Mouse (Mus musculus): ENCODE data around the gene Acan. TPM values are rescaled to one million over a fixed set of nuclear protein-coding genes. Genes with fewer than 3 reads are reported as not detected.

Acan gene
- 2.7 and 4.7 TPM in 2 replicates for polyA plus RNA-seq (2015; fragmentation: Nextera tagmentation; extraction: Ambion mirVana)

DNA sequence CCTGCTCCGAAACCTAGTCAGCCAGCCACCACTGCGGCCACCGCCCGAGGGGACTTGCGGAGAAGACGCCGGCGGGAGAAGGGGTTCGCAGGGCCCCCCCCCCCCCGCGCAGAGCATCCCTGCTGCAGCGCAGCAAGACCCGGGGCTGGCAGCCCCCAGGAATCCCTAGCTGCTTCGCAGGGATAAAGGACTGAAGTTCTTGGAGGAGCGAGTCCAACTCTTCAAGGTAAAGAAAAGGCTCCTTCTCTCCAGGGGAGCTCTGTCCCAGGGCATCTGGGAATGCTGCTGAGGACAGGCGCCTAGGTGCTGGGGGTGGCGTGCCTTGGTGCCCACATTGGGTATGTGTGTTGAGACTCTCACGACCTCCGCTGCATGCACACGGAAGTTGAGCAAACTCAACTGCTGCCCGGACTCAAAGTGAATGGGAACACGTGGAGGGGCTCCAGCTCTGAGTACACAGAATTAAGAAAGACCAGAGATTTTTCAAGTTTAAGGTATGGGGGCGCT, at the start of gene Acan:
Gene Acan (plus strand): TSS at position 101 of the 507 bp plus-strand sequence.
- Histone ChIP-seq H3K36me3 (no peaks in the 10 kb centered on the region), H3K9me3 (replicated peaks) (no peaks in the 10 kb centered on the region), H3K4me1 (replicated peaks) (peaks cover 13% of the 10 kb centered on the region), H3K9ac (peak within 1 kb of the TSS; percentile 43; the same call in 1 of the 2 replicates), H3K4me2 (peak within 1 kb of the TSS; percentile 91), H3K27ac (no peak within 1 kb of the TSS), H3K4me3 (peak within 1 kb of the TSS; percentile 52), H3K27me3 (peaks cover 73% of the 10 kb centered on the region)
- no peak for ATAC-seq (replicated peaks; ENCODE audit: insufficient number of reproducible peaks, insufficient read depth, low FRiP score, low read depth)
- 1% methylated on average over 22 of the region's 23 CpGs for WGBS

DNA sequence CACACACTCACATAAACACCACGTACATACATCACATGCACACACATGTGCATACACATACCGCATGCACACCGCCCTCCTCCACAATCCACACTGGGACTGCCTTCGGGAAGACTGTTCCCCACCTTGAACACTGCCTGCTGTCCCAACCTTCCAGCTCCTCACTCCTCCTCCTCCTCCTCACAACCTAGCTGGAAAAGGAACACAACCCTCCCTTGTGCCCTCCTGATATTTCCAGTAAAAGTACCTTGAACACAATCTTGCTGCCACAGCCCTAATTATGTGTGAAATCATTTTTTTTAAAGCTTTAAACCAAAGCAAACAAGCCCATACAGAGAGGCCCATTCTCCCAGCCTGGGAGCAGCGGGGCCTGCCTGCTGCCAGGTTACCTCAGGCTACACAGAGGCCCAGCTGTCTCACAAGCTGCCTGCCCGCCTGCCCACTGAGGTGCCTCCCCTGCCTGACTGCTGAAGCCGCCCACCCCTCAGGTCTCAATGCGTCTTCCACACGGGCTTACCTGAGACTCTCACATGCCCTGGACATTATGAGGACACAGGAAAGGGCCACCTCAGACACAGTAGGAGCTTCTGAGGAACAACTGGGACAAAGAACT, 31.9 kb upstream of the Acan start:
- no peak overlapping the region for H3K4me3 ChIP-seq
- WGBS, result 75% methylated on average over 9 of the region's 9 CpGs
- no peaks in the 10 kb centered on the region for H3K4me1 ChIP-seq (replicated peaks)
- no peak overlapping the region for H3K9ac ChIP-seq
- H3K4me2 ChIP-seq, result no peak overlapping the region
- H3K27ac ChIP-seq, result no peak overlapping the region
- no peaks in the 10 kb centered on the region for H3K27me3 ChIP-seq
- no peak for ATAC-seq (replicated peaks; ENCODE audit: insufficient number of reproducible peaks, insufficient read depth, low FRiP score, low read depth)
- no peaks in the 10 kb centered on the region for H3K9me3 ChIP-seq (replicated peaks)
- H3K36me3 ChIP-seq, result no peaks in the 10 kb centered on the region

DNA sequence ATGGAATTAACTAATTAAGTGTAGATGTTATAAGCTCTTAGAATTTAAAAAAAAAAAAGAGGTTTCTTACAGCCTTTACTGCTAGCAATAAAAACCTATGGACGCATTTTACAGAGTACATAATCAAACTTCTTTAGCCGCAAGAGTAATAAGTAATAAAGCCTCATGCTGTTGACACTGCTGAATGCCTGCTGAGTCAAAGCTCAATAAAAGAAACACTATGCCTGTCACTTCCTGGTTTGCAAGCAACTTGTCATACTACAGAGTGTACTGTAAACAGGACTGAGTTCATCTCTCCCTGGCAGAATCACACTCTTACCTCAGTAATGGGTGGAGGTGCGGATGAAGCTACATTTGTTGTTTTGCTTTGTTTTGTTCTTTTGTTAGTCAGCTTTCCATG, 24.1 kb upstream of the Acan start:
- H3K36me3 ChIP-seq, result no peaks in the 10 kb centered on the region
- peaks cover 7% of the 10 kb centered on the region for H3K4me1 ChIP-seq (replicated peaks)
- H3K27me3 ChIP-seq, result no peaks in the 10 kb centered on the region
- H3K4me3 ChIP-seq, result no peak overlapping the region
- 93% methylated on average over 3 of the region's 3 CpGs for WGBS
- no peaks in the 10 kb centered on the region for H3K9me3 ChIP-seq (replicated peaks)
- no peak overlapping the region for H3K27ac ChIP-seq
- ATAC-seq (replicated peaks; ENCODE audit: insufficient number of reproducible peaks, insufficient read depth, low FRiP score, low read depth), result no peak
- no peak overlapping the region for H3K9ac ChIP-seq
- H3K4me2 ChIP-seq, result no peak overlapping the region

DNA sequence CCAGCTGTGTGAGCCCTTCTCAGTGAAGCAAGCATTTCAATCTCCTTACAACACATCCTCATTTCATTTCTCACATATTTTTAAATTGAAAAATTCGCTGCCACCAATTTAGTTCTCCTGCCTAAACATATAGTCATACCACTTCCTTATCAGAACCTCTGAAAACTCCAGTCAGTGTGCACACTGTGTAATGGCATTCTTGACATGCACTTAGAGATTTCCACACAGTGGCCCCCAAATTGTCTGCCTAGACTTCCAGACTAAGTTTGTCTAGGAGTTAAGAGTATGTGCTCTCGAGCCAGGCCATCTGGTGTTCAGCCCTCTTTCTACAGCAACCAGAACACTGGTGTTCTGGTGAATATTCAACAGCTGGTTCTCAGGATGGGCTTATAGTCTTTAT, 19.5 kb upstream of the Acan start:
- Histone ChIP-seq H3K36me3 (no peaks in the 10 kb centered on the region), H3K27me3 (no peaks in the 10 kb centered on the region), H3K4me1 (replicated peaks) (peaks cover 16% of the 10 kb centered on the region), H3K27ac (peak overlapping the region; percentile 66), H3K9me3 (replicated peaks) (no peaks in the 10 kb centered on the region), H3K9ac (no peak overlapping the region), H3K4me2 (no peak overlapping the region), H3K4me3 (no peak overlapping the region)
- WGBS, result 35% methylated on average over 2 of the region's 2 CpGs
- no peak for ATAC-seq (replicated peaks; ENCODE audit: insufficient number of reproducible peaks, insufficient read depth, low FRiP score, low read depth)

DNA sequence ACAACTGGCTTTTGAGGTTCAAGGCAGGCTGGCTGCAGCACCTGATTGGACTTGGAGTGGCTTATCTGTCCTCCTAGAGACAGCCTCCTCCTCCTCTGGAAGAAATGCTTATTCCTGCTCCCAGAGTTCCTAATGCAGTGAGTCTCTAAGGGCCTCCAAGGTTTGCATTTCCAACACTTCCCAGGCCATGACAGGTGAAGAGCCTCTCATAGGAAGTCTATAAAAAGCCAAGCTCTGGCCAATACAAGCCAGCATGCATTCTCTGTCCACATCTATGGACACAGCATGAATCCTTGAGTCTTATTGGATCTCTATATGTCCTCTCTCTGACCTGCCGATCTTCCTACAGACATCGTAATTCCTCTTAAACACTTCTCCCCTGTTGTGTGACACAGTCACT, 18.8 kb upstream of the Acan start:
- Histone ChIP-seq H3K9me3 (replicated peaks) (no peaks in the 10 kb centered on the region), H3K27ac (peak overlapping the region; percentile 66), H3K4me1 (replicated peaks) (peaks cover 16% of the 10 kb centered on the region), H3K36me3 (no peaks in the 10 kb centered on the region), H3K4me2 (no peak overlapping the region), H3K4me3 (no peak overlapping the region), H3K27me3 (no peaks in the 10 kb centered on the region), H3K9ac (no peak overlapping the region)
- 55% methylated on average over 2 of the region's 2 CpGs for WGBS
- peak; percentile 79 for ATAC-seq (replicated peaks; ENCODE audit: insufficient number of reproducible peaks, insufficient read depth, low FRiP score, low read depth)

DNA sequence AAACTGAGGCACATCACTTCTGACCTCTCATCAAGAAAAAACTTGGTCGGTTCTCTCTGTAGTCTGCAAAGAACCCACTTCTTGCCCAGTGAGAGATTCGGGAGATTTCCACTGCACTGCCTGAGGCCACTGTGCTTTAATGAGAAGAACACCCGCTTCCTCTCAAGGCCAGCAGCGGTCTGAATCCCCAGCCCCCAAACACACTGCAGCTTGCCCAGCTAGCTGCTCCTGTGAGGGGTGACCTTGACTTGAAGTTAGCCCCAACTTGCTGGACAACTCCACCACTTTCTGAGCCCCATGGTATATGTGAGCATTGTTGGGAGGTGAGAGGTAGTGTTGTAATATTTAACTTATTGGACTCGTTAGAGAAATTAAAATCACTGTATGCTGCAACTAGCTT, 1.2 kb upstream of the Acan start:
- no peak for ATAC-seq (replicated peaks; ENCODE audit: insufficient number of reproducible peaks, insufficient read depth, low FRiP score, low read depth)
- peaks cover 13% of the 10 kb centered on the region for H3K4me1 ChIP-seq (replicated peaks)
- H3K27ac ChIP-seq, result no peak overlapping the region
- WGBS, result 36% methylated on average over 5 of the region's 5 CpGs
- peaks cover 72% of the 10 kb centered on the region for H3K27me3 ChIP-seq
- no peaks in the 10 kb centered on the region for H3K36me3 ChIP-seq
- H3K4me3 ChIP-seq, result no peak overlapping the region
- peak overlapping the region; percentile 91; the same call in 1 of the 2 replicates for H3K4me2 ChIP-seq
- no peaks in the 10 kb centered on the region for H3K9me3 ChIP-seq (replicated peaks)
- H3K9ac ChIP-seq, result no peak overlapping the region

DNA sequence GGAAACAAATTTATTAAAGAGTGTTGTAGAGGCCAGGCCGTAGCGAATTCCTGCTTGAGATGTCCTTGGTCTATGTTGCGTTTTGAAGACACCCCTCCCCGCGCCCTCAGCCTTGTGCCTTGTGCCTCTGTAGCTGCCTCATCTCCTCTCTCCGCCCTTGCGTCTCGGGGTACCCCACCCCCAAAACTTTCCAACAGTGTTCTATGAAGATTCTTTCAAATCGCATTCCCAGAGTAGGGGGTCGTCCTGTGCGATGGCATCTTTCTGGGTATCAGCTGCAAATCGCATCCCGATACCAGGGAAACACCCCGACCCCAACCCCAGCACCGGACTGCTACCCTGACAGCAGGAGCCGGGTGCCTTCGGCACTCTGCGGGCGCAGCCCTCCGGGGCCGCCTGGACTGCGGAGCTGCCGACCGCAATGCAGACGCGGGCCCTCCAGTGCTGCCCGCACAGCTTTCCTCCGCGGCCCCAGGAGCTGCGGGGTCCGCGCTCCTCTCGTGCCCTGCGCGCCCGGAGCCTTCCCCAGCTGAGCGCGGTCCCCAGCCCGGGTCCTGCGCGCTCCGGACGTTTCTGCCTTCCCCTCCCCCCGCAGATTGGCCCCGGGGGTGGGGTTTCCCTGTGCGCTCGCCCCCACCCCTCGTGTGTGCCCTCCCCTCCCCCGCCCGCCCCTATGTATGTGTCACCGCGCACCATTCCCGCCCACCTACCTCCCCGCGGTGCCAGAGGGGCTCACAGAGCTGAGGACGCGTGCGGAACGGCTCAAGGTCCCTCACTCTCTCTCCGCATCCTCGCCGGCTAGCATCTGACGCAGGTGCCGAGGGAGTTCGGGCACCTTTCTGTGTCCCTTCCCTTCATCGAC, 531 bp upstream of the Acan start:
- no peaks in the 10 kb centered on the region for H3K9me3 ChIP-seq (replicated peaks)
- H3K4me2 ChIP-seq, result peak overlapping the region; percentile 91
- no peaks in the 10 kb centered on the region for H3K36me3 ChIP-seq
- peaks cover 13% of the 10 kb centered on the region for H3K4me1 ChIP-seq (replicated peaks)
- peaks cover 73% of the 10 kb centered on the region for H3K27me3 ChIP-seq
- no peak for ATAC-seq (replicated peaks; ENCODE audit: insufficient number of reproducible peaks, insufficient read depth, low FRiP score, low read depth)
- H3K27ac ChIP-seq, result no peak overlapping the region
- H3K9ac ChIP-seq, result peak overlapping the region; percentile 43; the same call in 1 of the 2 replicates
- H3K4me3 ChIP-seq, result peak overlapping the region; percentile 52
- WGBS, result 2% methylated on average over 66 of the region's 66 CpGs

DNA sequence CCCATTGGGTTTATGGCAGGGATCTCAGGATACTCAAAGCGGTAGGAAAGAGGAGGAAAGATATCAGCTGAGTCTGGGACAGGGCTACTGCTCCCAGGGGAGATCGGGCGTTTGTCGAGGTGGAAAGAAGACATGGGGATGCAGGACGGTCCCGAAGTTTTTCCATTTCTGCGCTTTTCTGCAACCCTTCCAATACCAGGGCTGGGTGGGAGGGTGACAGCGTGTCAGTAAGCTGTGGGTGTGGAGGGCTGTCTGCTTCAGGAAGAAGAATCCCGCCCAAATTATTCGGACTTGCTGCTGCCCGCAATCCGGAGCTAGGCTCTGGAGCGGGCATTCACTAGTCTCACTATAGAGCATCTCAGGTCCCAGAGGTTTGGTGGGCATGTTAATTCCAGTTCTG, 828 bp downstream of the Acan start:
- Histone ChIP-seq H3K36me3 (no peaks in the 10 kb centered on the region), H3K27me3 (peaks cover 76% of the 10 kb centered on the region), H3K9ac (no peak overlapping the region), H3K4me3 (peak overlapping the region; percentile 5; the same call in 1 of the 2 replicates), H3K9me3 (replicated peaks) (no peaks in the 10 kb centered on the region), H3K4me1 (replicated peaks) (peaks cover 13% of the 10 kb centered on the region), H3K4me2 (peak overlapping the region; percentile 91; the same call in 1 of the 2 replicates), H3K27ac (no peak overlapping the region)
- WGBS, result 20% methylated on average over 13 of the region's 13 CpGs
- ATAC-seq (replicated peaks; ENCODE audit: insufficient number of reproducible peaks, insufficient read depth, low FRiP score, low read depth), result no peak

DNA sequence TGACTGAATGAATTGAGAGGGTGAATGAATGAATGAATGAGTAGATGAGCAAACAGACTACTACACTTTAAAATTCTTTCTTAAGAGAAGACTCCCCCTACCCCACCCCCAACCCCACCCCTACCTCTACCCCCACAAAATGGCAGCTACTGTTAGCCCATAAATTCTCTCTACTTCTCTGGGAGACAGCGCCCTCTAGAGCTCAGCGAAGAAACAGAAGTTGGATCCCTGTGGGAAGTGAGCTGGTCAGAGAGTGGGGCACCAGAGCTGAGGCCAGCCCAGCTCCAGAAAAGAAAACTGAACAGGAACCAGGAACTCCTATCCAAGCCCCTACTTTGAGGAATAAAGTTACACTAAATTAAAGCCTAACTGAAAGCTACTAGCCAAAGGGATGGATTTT, 5.3 kb downstream of the Acan start:
- Histone ChIP-seq H3K9me3 (replicated peaks) (no peaks in the 10 kb centered on the region), H3K4me1 (replicated peaks) (peaks cover under 1% of the 10 kb centered on the region), H3K4me2 (no peak overlapping the region), H3K4me3 (no peak overlapping the region), H3K27ac (no peak overlapping the region), H3K36me3 (no peaks in the 10 kb centered on the region), H3K27me3 (peaks cover 43% of the 10 kb centered on the region), H3K9ac (no peak overlapping the region)
- no peak for ATAC-seq (replicated peaks; ENCODE audit: insufficient number of reproducible peaks, insufficient read depth, low FRiP score, low read depth)
- WGBS, result 13% methylated on average over 2 of the region's 2 CpGs

DNA sequence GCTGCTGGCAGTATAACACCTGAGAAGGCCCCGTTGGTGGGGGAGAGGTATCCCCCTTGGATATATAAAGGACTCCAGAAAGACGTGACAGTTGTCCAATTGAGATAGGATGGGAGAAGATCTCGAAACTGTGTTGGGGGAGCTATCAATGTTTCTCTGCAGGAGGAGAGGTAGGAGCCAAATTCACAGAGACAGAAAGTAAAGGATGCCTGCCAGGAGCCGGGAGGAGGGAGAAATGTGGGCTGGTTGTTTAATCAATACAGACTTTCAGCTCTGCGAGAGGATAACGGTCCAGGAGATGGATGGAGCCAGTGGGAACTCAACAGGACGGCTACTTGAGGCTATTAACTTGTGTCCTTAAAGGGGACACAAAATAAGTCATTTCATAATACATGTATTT, 14.2 kb downstream of the Acan start:
- no peaks in the 10 kb centered on the region for H3K36me3 ChIP-seq
- H3K4me1 ChIP-seq (replicated peaks), result peaks cover 8% of the 10 kb centered on the region; the same call in 1 of the 2 replicates
- H3K9me3 ChIP-seq (replicated peaks), result no peaks in the 10 kb centered on the region
- no peak overlapping the region for H3K4me3 ChIP-seq
- H3K27me3 ChIP-seq, result peaks cover 3% of the 10 kb centered on the region; the same call in 1 of the 2 replicates
- 69% methylated on average over 7 of the region's 7 CpGs for WGBS
- no peak for ATAC-seq (replicated peaks; ENCODE audit: insufficient number of reproducible peaks, insufficient read depth, low FRiP score, low read depth)
- no peak overlapping the region for H3K27ac ChIP-seq
- H3K9ac ChIP-seq, result no peak overlapping the region
- H3K4me2 ChIP-seq, result no peak overlapping the region

DNA sequence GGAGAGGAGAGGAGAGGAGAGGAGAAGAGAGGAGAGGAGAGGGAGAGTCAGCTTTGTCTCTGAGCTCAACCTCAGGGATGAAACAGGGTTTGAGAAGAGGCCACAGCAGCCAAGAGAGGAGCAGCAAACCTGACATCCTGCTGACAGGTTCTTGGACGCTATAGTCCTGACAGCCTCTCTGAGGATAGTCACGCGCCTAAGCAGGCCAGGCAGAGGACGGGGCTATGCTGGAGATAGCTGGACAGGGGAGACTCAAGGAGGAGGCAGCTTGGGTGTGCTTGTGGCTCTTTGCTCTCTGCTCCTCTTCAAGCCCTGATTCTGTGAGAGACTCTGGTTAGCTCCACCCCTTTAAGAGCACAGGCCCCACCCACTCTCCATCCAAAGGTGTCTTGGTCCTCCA, 14.9 kb downstream of the Acan start:
- Histone ChIP-seq H3K9ac (no peak overlapping the region), H3K27me3 (peaks cover 3% of the 10 kb centered on the region; the same call in 1 of the 2 replicates), H3K36me3 (no peaks in the 10 kb centered on the region), H3K27ac (no peak overlapping the region), H3K4me3 (no peak overlapping the region), H3K4me2 (no peak overlapping the region), H3K4me1 (replicated peaks) (peaks cover 8% of the 10 kb centered on the region; the same call in 1 of the 2 replicates), H3K9me3 (replicated peaks) (no peaks in the 10 kb centered on the region)
- 24% methylated on average over 4 of the region's 4 CpGs for WGBS
- ATAC-seq (replicated peaks; ENCODE audit: insufficient number of reproducible peaks, insufficient read depth, low FRiP score, low read depth), result no peak; the same call in 1 of the 2 replicates
